Mouse (Mus musculus): ENCODE measurements at regions not wholly inside any gene's neighbourhood (a gene's known extent, or its start where the extent isn't known, plus 50 kb on each side); places are given as distances from the start of the nearest gene placed in this dataset.

DNA sequence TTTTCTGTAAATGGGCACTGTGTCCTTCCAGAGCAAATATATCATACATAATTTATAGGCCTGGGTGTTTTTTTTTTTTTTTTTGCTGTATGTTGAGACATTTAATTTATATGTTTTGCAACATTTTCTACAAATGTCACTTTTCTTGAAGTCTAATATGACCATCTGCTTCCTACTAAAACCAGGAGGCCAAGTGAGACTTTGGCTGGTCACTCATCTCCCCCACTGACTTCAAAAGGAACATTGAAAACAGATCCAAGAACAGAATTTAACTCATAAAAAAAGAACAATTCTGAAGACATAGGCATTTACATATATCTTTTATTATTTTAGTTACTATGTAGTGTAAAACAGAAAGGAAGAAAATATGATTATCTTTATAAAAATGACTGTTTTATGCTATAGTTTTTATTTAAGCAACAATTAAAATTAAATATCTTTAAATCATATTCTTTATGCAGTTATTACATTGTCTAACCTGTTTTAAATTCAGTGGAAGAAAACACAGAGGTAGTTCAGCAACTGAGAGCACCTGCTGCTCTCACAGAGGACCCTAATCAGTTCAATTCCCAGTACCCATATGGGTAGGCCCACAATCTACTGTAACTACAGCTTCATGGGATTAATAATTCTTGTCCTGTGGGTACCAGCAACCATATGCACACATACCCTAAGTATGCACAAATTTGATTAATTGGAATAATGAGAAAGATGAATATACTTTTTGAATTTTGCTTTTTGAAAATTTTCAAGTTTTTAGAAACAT, 592.5 kb downstream of the Etv1 start:
- DNase-seq (ENCODE audit: low read depth, low spot score) = no peak

DNA sequence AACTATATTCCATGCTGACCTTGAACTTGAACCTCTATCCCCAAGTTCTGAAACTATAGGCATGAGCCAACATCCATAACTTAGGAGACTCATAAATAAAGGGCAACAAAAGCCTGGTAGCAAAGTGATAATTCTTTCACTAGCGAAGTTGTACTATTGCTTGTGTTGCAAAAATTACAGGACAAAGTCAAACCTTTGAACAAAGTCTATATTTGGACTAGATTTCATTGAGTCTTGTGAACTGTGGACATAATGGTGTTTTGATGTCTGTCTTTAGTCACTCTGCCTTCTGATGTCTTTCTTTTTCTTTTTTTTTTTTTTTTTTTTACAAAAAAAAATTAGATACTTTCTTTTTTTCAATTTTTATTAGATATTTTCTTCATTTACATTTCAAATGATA, 594.5 kb downstream of the Etv1 start:
- no peak for DNase-seq (ENCODE audit: low read depth, low spot score)

All from telencephalon, adult 2 months (tissue).